Mouse (Mus musculus): ENCODE measurements around the gene Tmem246. TPM values are rescaled to one million over a fixed set of nuclear protein-coding genes. Genes with fewer than 3 reads are reported as not detected.

Gene Tmem246
- total and polyA plus RNA-seq, 3 experiments = 2.9 to 11.1 TPM; not detected in 1

DNA sequence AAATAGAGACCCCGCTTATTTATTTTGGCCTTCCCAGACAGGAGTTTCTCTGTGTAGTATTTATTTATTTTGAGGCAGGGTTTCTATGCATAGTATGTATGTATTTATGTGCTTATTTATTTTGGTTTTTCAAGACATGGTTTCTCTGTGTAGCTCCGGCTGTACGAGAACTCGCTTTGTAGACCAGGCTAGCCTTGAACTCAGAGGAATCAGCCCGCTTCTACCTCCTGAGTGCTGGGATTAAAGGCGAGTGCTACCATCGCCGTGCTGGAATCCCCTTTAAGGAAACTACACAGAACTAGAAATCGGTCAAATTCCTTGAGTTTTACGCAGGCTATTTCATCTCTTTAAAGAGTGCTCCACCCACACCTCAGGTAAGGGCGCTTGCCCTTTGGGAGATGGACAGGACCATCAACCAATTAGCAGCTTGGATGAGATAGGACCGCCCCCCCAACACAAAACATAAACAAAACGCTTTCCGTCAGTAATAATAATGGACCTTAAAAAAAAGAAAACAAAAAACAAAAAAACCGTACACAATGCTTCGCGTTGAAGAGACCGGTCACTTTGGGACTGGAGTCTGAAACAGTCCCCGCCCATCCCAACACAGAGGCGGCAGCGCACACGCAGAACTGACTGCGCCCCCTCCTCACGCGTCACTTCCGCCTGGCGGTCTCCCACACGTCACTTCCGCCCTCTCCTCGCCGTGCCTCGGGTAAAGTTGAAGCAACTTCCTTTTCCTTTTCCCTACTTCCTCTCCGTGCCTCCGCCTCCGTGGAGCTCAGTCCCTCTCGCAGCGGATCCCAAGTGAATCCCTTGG, 33.9 kb upstream of the Tmem246 start, which contains the start of gene Rnf20:
TSS of gene Rnf20 (plus strand) at position 688 of the 820 bp plus-strand sequence.
- H3K4me3 ChIP-seq (ENCODE audit: control insufficient read depth in 1 of 2, insufficient read depth in 1 of 2, low read depth in 2 of 2, low read length in 2 of 2) = peak within 1 kb of the TSS; percentile 90 to 91
- H3K27me3 ChIP-seq (ENCODE audit: control insufficient read depth in 1 of 2, insufficient read depth in 2 of 2, low read length in 2 of 2) = no peaks in the 10 kb centered on the region
- peak; percentile 91 for TF ChIP-seq ELF1 (IDR thresholded peaks at IDR 0.05; ENCODE audit: low read depth, low read length)
- TF ChIP-seq HCFC1 (IDR thresholded peaks at IDR 0.05; ENCODE audit: low read depth, low read length) = peak; percentile 96
- TF ChIP-seq ZKSCAN1 (IDR thresholded peaks at IDR 0.05; ENCODE audit: low read depth, low read length) = no peak
- TF ChIP-seq RAD21 (IDR thresholded peaks at IDR 0.05; ENCODE audit: low read depth, low read length) = no peak
- peak; percentile 40; the same call in 1 of the 2 replicates for TF ChIP-seq TBP (IDR thresholded peaks at IDR 0.05; ENCODE audit: low read depth, low read length)
- no peak for TF ChIP-seq BHLHE40 (IDR thresholded peaks at IDR 0.05; ENCODE audit: borderline replicate concordance, low read depth, low read length)
- TF ChIP-seq ZNF384 (IDR thresholded peaks at IDR 0.05; ENCODE audit: low read depth, low read length) = no peak
- no peak for TF ChIP-seq MEF2A (IDR thresholded peaks at IDR 0.05; ENCODE audit: extremely low read depth, insufficient replicate concordance, low read depth, low read length, poor library complexity, severe bottlenecking)
- TF ChIP-seq MAZ (IDR thresholded peaks at IDR 0.05; ENCODE audit: low read depth, low read length) = peak; percentile 86; the same call in 1 of the 2 replicates
- TF ChIP-seq MAFK (IDR thresholded peaks at IDR 0.05; ENCODE audit: borderline replicate concordance, low read depth, low read length) = no peak
- TF ChIP-seq POLR2A (IDR thresholded peaks at IDR 0.05; ENCODE audit: control insufficient read depth in 1 of 2, insufficient read depth in 1 of 2, low read depth in 1 of 2, low read length in 2 of 2, poor library complexity in 1 of 2) = peak in 1 of 2 experiments; percentile 84; a peak in 2 of 4 replicates
- peak; percentile 40; the same call in 1 of the 2 replicates for TF ChIP-seq TCF12 (IDR thresholded peaks at IDR 0.05; ENCODE audit: low read depth, low read length)
- no peak for TF ChIP-seq POLR2AphosphoS5 (IDR thresholded peaks at IDR 0.05; ENCODE audit: borderline replicate concordance, low read depth, low read length)
- peak; percentile 25; the same call in 1 of the 2 replicates for TF ChIP-seq MAX (IDR thresholded peaks at IDR 0.05; ENCODE audit: low read length)
- no peak for TF ChIP-seq ZC3H11A (IDR thresholded peaks at IDR 0.05; ENCODE audit: low read depth, low read length)
- TF ChIP-seq ZMIZ1 (IDR thresholded peaks at IDR 0.05; ENCODE audit: low read depth, low read length) = 0 out of 2 replicates have a peak, but pooled peaks have one; percentile 49
- no peak for TF ChIP-seq GATA1 (IDR thresholded peaks at IDR 0.05; ENCODE audit: low read depth, low read length)
- peak; percentile 52; the same call in 1 of the 2 replicates for TF ChIP-seq NRF1 (IDR thresholded peaks at IDR 0.05; ENCODE audit: insufficient read depth, low read depth, low read length, poor library complexity, severe bottlenecking)
- TF ChIP-seq ETS1 (IDR thresholded peaks at IDR 0.05; ENCODE audit: low read depth, low read length) = no peak
- TF ChIP-seq NELFE (IDR thresholded peaks at IDR 0.05; ENCODE audit: low read depth, low read length) = peak; percentile 82
- peak; percentile 83 for TF ChIP-seq KAT2A (conservative IDR thresholded peaks at IDR 0.05; ENCODE audit: low read depth, low read length)
- no peak for TF ChIP-seq CTCF (IDR thresholded peaks at IDR 0.05 in 2 of 3, conservative IDR thresholded peaks at IDR 0.05 in 1 of 3; ENCODE audit: control insufficient read depth in 1 of 3, insufficient read depth in 1 of 3, low read depth in 2 of 3, low read length in 3 of 3, poor library complexity in 1 of 3, severe bottlenecking in 1 of 3)
- no peak for TF ChIP-seq SMC3 (IDR thresholded peaks at IDR 0.05; ENCODE audit: low read depth, low read length)
- no peak for TF ChIP-seq GABPA (IDR thresholded peaks at IDR 0.05; ENCODE audit: low read depth, low read length)
- peak; percentile 54; the same call in 1 of the 2 replicates for TF ChIP-seq MYC (IDR thresholded peaks at IDR 0.05; ENCODE audit: low read depth, low read length)
- peak; percentile 90 for TF ChIP-seq SIN3A (IDR thresholded peaks at IDR 0.05; ENCODE audit: low read length)
- peak; percentile 54; the same call in 1 of the 2 replicates for TF ChIP-seq POLR2AphosphoS2 (IDR thresholded peaks at IDR 0.05; ENCODE audit: low read length)
- peak; percentile 53; the same call in 1 of the 2 replicates for TF ChIP-seq MXI1 (IDR thresholded peaks at IDR 0.05; ENCODE audit: low read depth, low read length)
- no peak for TF ChIP-seq USF1 (IDR thresholded peaks at IDR 0.05; ENCODE audit: low read depth, low read length)
- H3K36me3 ChIP-seq (ENCODE audit: control insufficient read depth in 1 of 2, insufficient read depth in 2 of 2, low read length in 2 of 2) = peaks cover 2 to 6% of the 10 kb centered on the region in 2 experiments
- peak within 1 kb of the TSS; percentile 91 for H3K9ac ChIP-seq (ENCODE audit: control insufficient read depth, low read depth, low read length, poor library complexity, severe bottlenecking)
- peak; percentile 97 for DNase-seq (ENCODE audit: low read depth, low spot score)
- peaks cover 2 to 3% of the 10 kb centered on the region in 2 experiments; a peak in 2 of 4 replicates for H3K4me1 ChIP-seq (ENCODE audit: control insufficient read depth in 1 of 2, insufficient read depth in 2 of 2, low read length in 2 of 2)
- no peaks in the 10 kb centered on the region for H3K9me3 ChIP-seq (replicated peaks; ENCODE audit: insufficient read depth, low read length)
- H3K27ac ChIP-seq (ENCODE audit: control insufficient read depth, low read depth, low read length) = peak within 1 kb of the TSS; percentile 33
- H3K79me2 ChIP-seq (ENCODE audit: control insufficient read depth, insufficient read depth, low read length, poor library complexity) = peaks cover 9% of the 10 kb centered on the region

Measured in MEL (cell line).